Mouse (Mus musculus): ENCODE measurements around the gene Scn3b. TPM values are rescaled to one million over a fixed set of nuclear protein-coding genes. Genes with fewer than 3 reads are reported as not detected.

Scn3b gene
- polyA plus RNA-seq, 1 experiment from 2014 or later: 4.1 TPM

GRCm38 (mm10) chr9:40246702-40247101 is 22.3 kb upstream of the Scn3b start:
- no peaks in the 10 kb centered on the region for H3K4me1 ChIP-seq (ENCODE audit: control insufficient read depth, insufficient read depth, low read length)
- no peak overlapping the region for H3K4me2 ChIP-seq (ENCODE audit: low read depth, low read length)
- H3K9ac ChIP-seq (replicated peaks; ENCODE audit: low read length): no peak overlapping the region
- 85% methylated on average over 6 of the region's 6 CpGs for WGBS
- ATAC-seq (replicated peaks; ENCODE audit: insufficient number of reproducible peaks, low FRiP score, low TSS enrichment, low read depth) (no peak), DNase-seq (ENCODE audit: low spot score) (no peak)
- no peaks in the 10 kb centered on the region for H3K9me3 ChIP-seq (replicated peaks; ENCODE audit: control insufficient read depth, low read length)
- H3K27ac ChIP-seq (replicated peaks; ENCODE audit: low read depth, low read length): no peak overlapping the region
- H3K36me3 ChIP-seq (replicated peaks; ENCODE audit: control insufficient read depth, insufficient read depth, low read depth, low read length): no peaks in the 10 kb centered on the region
- H3K27me3 ChIP-seq (ENCODE audit: control insufficient read depth, insufficient read depth, low read length): no peaks in the 10 kb centered on the region
- H3K4me3 ChIP-seq (ENCODE audit: low read depth, low read length): no peak overlapping the region

GRCm38 (mm10) chr9:40249106-40249505 is 19.9 kb upstream of the Scn3b start:
- WGBS: 76% methylated on average over 1 of the region's 1 CpGs
- Histone ChIP-seq H3K4me2 (ENCODE audit: low read depth, low read length) (no peak overlapping the region), H3K27ac (replicated peaks; ENCODE audit: low read depth, low read length) (no peak overlapping the region), H3K9me3 (replicated peaks; ENCODE audit: control insufficient read depth, low read length) (no peaks in the 10 kb centered on the region), H3K9ac (replicated peaks; ENCODE audit: low read length) (no peak overlapping the region), H3K36me3 (replicated peaks; ENCODE audit: control insufficient read depth, insufficient read depth, low read depth, low read length) (no peaks in the 10 kb centered on the region), H3K4me3 (ENCODE audit: low read depth, low read length) (no peak overlapping the region), H3K4me1 (ENCODE audit: control insufficient read depth, insufficient read depth, low read length) (no peaks in the 10 kb centered on the region), H3K27me3 (ENCODE audit: control insufficient read depth, insufficient read depth, low read length) (no peaks in the 10 kb centered on the region)
- ATAC-seq (replicated peaks; ENCODE audit: insufficient number of reproducible peaks, low FRiP score, low TSS enrichment, low read depth) (no peak), DNase-seq (ENCODE audit: low spot score) (no peak)

GRCm38 (mm10) chr9:40252459-40252858 is 16.6 kb upstream of the Scn3b start:
- ATAC-seq (replicated peaks; ENCODE audit: insufficient number of reproducible peaks, low FRiP score, low TSS enrichment, low read depth): no peak
- H3K27ac ChIP-seq (replicated peaks; ENCODE audit: low read depth, low read length): no peak overlapping the region
- WGBS: 77% methylated on average over 3 of the region's 3 CpGs
- H3K4me1 ChIP-seq (ENCODE audit: control insufficient read depth, insufficient read depth, low read length): no peaks in the 10 kb centered on the region
- H3K27me3 ChIP-seq (ENCODE audit: control insufficient read depth, insufficient read depth, low read length): no peaks in the 10 kb centered on the region
- H3K36me3 ChIP-seq (replicated peaks; ENCODE audit: control insufficient read depth, insufficient read depth, low read depth, low read length): no peaks in the 10 kb centered on the region
- H3K9me3 ChIP-seq (replicated peaks; ENCODE audit: control insufficient read depth, low read length): no peaks in the 10 kb centered on the region
- no peak for DNase-seq (ENCODE audit: low spot score)
- no peak overlapping the region for H3K4me2 ChIP-seq (ENCODE audit: low read depth, low read length)
- no peak overlapping the region for H3K9ac ChIP-seq (replicated peaks; ENCODE audit: low read length)
- H3K4me3 ChIP-seq (ENCODE audit: low read depth, low read length): no peak overlapping the region

DNA sequence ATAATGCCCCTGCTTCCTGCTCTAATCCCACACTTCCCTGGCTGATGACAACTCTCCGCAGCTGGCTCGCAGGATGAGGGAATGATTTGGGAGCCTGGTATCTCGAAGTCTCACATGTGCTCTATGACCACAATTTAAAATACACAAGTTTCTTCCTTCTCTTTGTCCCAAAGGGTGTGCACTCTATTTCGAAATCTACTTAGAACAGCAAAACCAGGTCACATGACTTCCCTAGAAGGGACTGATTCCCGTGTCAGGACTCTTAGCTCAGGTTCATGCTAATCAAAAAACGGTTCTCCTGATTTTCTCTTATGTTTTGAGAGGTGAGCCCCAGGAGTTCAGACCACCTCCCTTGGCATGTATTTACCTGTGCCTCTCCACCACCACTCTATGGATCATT is 5.1 kb upstream of the Scn3b start:
- Histone ChIP-seq H3K4me3 (ENCODE audit: low read depth, low read length) (no peak overlapping the region), H3K9ac (replicated peaks; ENCODE audit: low read length) (no peak overlapping the region), H3K27me3 (ENCODE audit: control insufficient read depth, insufficient read depth, low read length) (peaks cover 4% of the 10 kb centered on the region), H3K4me1 (ENCODE audit: control insufficient read depth, insufficient read depth, low read length) (no peaks in the 10 kb centered on the region), H3K4me2 (ENCODE audit: low read depth, low read length) (no peak overlapping the region), H3K27ac (replicated peaks; ENCODE audit: low read depth, low read length) (no peak overlapping the region), H3K9me3 (replicated peaks; ENCODE audit: control insufficient read depth, low read length) (no peaks in the 10 kb centered on the region), H3K36me3 (replicated peaks; ENCODE audit: control insufficient read depth, insufficient read depth, low read depth, low read length) (no peaks in the 10 kb centered on the region)
- no peak for ATAC-seq (replicated peaks; ENCODE audit: insufficient number of reproducible peaks, low FRiP score, low TSS enrichment, low read depth)
- DNase-seq (ENCODE audit: low spot score): no peak
- WGBS: 63% methylated on average over 6 of the region's 6 CpGs

DNA sequence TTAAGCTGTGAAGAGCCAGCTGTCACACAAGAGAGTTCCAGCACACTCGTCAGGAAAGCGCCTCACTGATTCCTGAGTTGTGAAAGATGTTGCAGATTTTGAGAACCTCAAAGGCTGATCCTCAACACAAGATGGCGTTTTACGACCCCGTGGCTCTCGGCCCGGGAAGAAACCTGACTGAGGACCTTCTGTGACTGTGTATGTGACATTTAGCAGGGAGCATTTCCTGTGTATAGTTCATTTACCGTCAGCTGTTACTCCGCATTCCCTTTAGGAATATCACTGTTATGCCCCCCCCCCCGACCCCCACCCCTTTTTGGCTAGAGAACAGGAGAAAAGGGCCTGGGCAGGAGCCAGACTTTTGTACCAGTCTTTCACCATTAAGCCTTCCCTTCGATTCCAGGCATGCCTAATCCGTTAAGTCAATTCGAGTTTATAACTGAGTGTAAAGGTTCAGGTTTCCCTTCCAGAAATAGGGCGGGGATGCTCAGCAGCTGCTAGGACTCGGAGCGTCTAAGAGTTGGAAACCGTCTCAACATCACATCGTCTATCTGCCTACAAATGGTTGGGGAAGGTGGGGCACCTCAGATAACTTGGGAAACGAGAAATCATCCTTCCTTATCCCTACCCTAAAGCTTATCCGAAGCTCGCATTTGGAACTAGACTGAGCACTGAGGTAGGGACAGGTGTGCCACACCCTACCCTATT is 823 bp upstream of the Scn3b start:
- peak; percentile 12 for DNase-seq (ENCODE audit: low spot score)
- 21% methylated on average over 21 of the region's 21 CpGs for WGBS
- Histone ChIP-seq H3K27ac (replicated peaks; ENCODE audit: low read depth, low read length) (no peak overlapping the region), H3K9ac (replicated peaks; ENCODE audit: low read length) (no peak overlapping the region), H3K4me3 (ENCODE audit: low read depth, low read length) (no peak overlapping the region), H3K4me1 (ENCODE audit: control insufficient read depth, insufficient read depth, low read length) (no peaks in the 10 kb centered on the region), H3K36me3 (replicated peaks; ENCODE audit: control insufficient read depth, insufficient read depth, low read depth, low read length) (no peaks in the 10 kb centered on the region), H3K4me2 (ENCODE audit: low read depth, low read length) (0 out of 2 replicates have a peak overlapping the region, but pooled peaks have one; percentile 16), H3K9me3 (replicated peaks; ENCODE audit: control insufficient read depth, low read length) (no peaks in the 10 kb centered on the region), H3K27me3 (ENCODE audit: control insufficient read depth, insufficient read depth, low read length) (peaks cover 4% of the 10 kb centered on the region)
- no peak for ATAC-seq (replicated peaks; ENCODE audit: insufficient number of reproducible peaks, low FRiP score, low TSS enrichment, low read depth)

DNA sequence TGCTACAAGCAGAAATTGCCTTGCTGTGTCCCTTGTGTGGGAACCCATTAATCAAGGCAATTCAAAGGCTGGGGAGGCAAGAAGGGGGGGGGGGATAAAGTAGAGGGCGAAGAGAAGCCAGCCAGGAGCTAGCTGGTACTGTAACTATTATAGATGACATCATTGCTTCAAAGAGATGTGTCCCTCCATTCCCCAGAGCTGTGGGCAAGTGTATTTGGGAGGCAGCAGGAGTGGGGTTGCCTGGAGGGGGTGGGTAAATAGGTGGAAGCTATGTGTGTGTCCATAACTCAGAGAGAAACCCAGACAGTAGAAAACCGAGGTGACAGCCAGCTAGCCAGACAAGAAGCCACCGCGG is 292 bp upstream of the Scn3b start:
- Histone ChIP-seq H3K4me1 (ENCODE audit: control insufficient read depth, insufficient read depth, low read length) (no peaks in the 10 kb centered on the region), H3K4me3 (ENCODE audit: low read depth, low read length) (peak overlapping the region; percentile 11; the same call in 1 of the 2 replicates), H3K9ac (replicated peaks; ENCODE audit: low read length) (no peak overlapping the region), H3K27ac (replicated peaks; ENCODE audit: low read depth, low read length) (no peak overlapping the region), H3K36me3 (replicated peaks; ENCODE audit: control insufficient read depth, insufficient read depth, low read depth, low read length) (no peaks in the 10 kb centered on the region), H3K9me3 (replicated peaks; ENCODE audit: control insufficient read depth, low read length) (no peaks in the 10 kb centered on the region), H3K27me3 (ENCODE audit: control insufficient read depth, insufficient read depth, low read length) (peaks cover 4% of the 10 kb centered on the region), H3K4me2 (ENCODE audit: low read depth, low read length) (peak overlapping the region; percentile 21; the same call in 1 of the 2 replicates)
- DNase-seq (ENCODE audit: low spot score): no peak
- peak; percentile 57; the same call in 1 of the 2 replicates for ATAC-seq (replicated peaks; ENCODE audit: insufficient number of reproducible peaks, low FRiP score, low TSS enrichment, low read depth)
- 0% methylated on average over 4 of the region's 4 CpGs for WGBS

- Histone ChIP-seq H3K27me3 (ENCODE audit: control insufficient read depth, insufficient read depth, low read length) (peaks cover 4% of the 10 kb centered on the region), H3K36me3 (replicated peaks; ENCODE audit: control insufficient read depth, insufficient read depth, low read depth, low read length) (no peaks in the 10 kb centered on the region), H3K9ac (replicated peaks; ENCODE audit: low read length) (no peak overlapping the region), H3K9me3 (replicated peaks; ENCODE audit: control insufficient read depth, low read length) (no peaks in the 10 kb centered on the region), H3K27ac (replicated peaks; ENCODE audit: low read depth, low read length) (no peak overlapping the region), H3K4me1 (ENCODE audit: control insufficient read depth, insufficient read depth, low read length) (no peaks in the 10 kb centered on the region), H3K4me3 (ENCODE audit: low read depth, low read length) (peak overlapping the region; percentile 11; the same call in 1 of the 2 replicates), H3K4me2 (ENCODE audit: low read depth, low read length) (peak overlapping the region; percentile 21)
- ATAC-seq (replicated peaks; ENCODE audit: insufficient number of reproducible peaks, low FRiP score, low TSS enrichment, low read depth): no peak
- DNase-seq (ENCODE audit: low spot score): no peak
- 26% methylated on average over 8 of the region's 8 CpGs for WGBS
Observed at GRCm38 (mm10) chr9:40269880-40270279, 863 bp downstream of the Scn3b start.

- Histone ChIP-seq H3K9me3 (replicated peaks; ENCODE audit: control insufficient read depth, low read length) (no peaks in the 10 kb centered on the region), H3K4me1 (ENCODE audit: control insufficient read depth, insufficient read depth, low read length) (no peaks in the 10 kb centered on the region), H3K4me2 (ENCODE audit: low read depth, low read length) (no peak overlapping the region), H3K36me3 (replicated peaks; ENCODE audit: control insufficient read depth, insufficient read depth, low read depth, low read length) (no peaks in the 10 kb centered on the region), H3K27me3 (ENCODE audit: control insufficient read depth, insufficient read depth, low read length) (peaks cover 4% of the 10 kb centered on the region), H3K27ac (replicated peaks; ENCODE audit: low read depth, low read length) (no peak overlapping the region), H3K4me3 (ENCODE audit: low read depth, low read length) (no peak overlapping the region), H3K9ac (replicated peaks; ENCODE audit: low read length) (no peak overlapping the region)
- DNase-seq (ENCODE audit: low spot score) (no peak), ATAC-seq (replicated peaks; ENCODE audit: insufficient number of reproducible peaks, low FRiP score, low TSS enrichment, low read depth) (no peak)
- 67% methylated on average over 3 of the region's 3 CpGs for WGBS
Observed at GRCm38 (mm10) chr9:40271075-40271474, 2.1 kb downstream of the Scn3b start.
